Mouse (Mus musculus): ENCODE measurements around the gene Olfr1100. TPM values are rescaled to one million over a fixed set of nuclear protein-coding genes. Genes with fewer than 3 reads are reported as not detected.

Gene Olfr1100
- not detected in 4 replicates for total RNA-seq (2023)

GRCm38 (mm10) chr2:86979854-86980253, at the start of gene Olfr1100:
Gene Olfr1100 (minus strand): TSS chr2:86979954.

DNA sequence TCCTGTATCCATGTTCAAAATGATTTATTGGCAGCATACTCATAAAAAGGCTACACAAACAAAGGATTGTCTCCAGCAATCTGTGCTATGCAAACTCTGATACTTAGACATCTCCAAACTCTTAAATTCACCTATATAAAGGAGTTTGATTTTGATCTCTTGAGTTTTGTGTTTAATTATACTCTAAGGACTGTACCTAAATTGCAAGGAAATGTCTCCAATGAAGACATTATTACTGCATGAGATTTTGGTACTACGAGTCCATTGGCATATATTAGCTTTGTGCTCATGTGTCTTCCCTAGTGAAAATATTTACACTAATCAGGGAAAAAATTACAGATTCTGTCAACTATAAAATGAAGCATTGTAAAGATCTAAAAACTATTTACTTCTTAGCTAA, 47.2 kb upstream of the Olfr1100 start, which contains the start of gene Olfr1104:
Gene Olfr1104, minus strand, starts transcription at position 101 of the 400 bp plus-strand sequence.

GRCm38 (mm10) chr2:86998098-86998497, 18.3 kb upstream of the Olfr1100 start, which contains the start of gene Olfr1102:
Gene Olfr1102 (plus strand): TSS chr2:86998398.

DNA sequence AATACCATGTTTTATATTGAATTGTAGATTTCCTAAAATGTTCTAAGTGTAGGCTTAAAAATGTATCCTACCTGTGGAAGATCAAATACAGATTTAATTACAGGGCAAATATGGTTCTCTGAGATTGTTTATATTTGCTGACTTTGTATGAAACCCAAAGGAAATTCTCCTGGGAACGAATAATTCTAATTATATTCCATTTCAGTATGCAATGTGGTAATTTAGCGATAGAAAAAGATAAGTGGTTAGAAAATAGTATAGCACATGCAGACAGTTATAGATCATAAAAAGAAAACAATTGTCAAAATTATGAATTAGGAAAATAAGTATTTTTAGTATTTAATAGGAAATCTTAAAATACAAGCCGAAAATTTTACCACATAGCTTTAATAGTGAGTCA, 11.4 kb upstream of the Olfr1100 start, which contains the start of gene Olfr1101:
Gene Olfr1101, minus strand, starts transcription at position 101 of the 400 bp plus-strand sequence.

DNA sequence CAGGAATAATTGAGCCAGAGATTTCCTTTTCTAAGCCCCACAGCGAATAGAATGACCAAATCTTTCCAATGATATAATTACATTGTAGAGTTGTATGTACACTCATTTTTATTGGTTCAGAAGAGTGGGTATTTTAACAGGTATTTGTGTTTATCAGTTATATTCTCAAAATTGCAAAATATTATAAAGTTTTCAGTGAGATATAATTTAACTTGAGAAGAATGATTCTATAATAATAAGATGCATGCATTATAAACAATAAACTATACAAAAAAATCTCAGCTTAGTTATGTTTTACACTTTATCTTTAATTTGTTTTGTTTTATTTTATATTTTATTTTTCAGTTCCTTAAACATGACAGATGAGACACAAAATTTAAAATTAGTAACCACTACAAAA, 19.2 kb downstream of the Olfr1100 start, which contains the start of gene Olfr1099:
Gene Olfr1099, minus strand, starts transcription at position 101 of the 400 bp plus-strand sequence.

Other genes starting within 250 kb of the Olfr1100 start
- not detected in 4 replicates for gene Olfr1089, start 246.3 kb downstream of the Olfr1100 start, total RNA-seq (2023)
- not detected in 4 replicates for gene Olfr1090, start 221.0 kb downstream of the Olfr1100 start, total RNA-seq (2023)
- not detected in 4 replicates for gene Olfr1093, start 197.5 kb downstream of the Olfr1100 start, total RNA-seq (2023)
- gene Olfr141, start 169.9 kb downstream of the Olfr1100 start, total RNA-seq (2023) = not detected in 4 replicates
- gene Olfr1094, start 155.3 kb downstream of the Olfr1100 start, total RNA-seq (2023) = not detected in 4 replicates
- gene Olfr1095, start 128.3 kb downstream of the Olfr1100 start, total RNA-seq (2023) = not detected in 4 replicates
- gene Gm13723, start 105.2 kb downstream of the Olfr1100 start, total RNA-seq (2023) = not detected in 4 replicates
- not detected in 4 replicates for gene Olfr1097, start 87.7 kb downstream of the Olfr1100 start, total RNA-seq (2023)
- not detected in 4 replicates for gene Olfr1098, start 55.4 kb downstream of the Olfr1100 start, total RNA-seq (2023)
- not detected in 4 replicates for gene Olfr1099, start 19.3 kb downstream of the Olfr1100 start, total RNA-seq (2023)
- gene Olfr1101, start 11.3 kb upstream of the Olfr1100 start, total RNA-seq (2023) = not detected in 4 replicates
- gene Olfr1102, start 18.4 kb upstream of the Olfr1100 start, total RNA-seq (2023) = not detected in 4 replicates
- not detected in 4 replicates for gene Olfr1104, start 47.1 kb upstream of the Olfr1100 start, total RNA-seq (2023)
- gene Olfr1105, start 56.6 kb upstream of the Olfr1100 start, total RNA-seq (2023) = not detected in 4 replicates
- gene Olfr1106, start 72.3 kb upstream of the Olfr1100 start, total RNA-seq (2023) = not detected in 4 replicates
- gene Olfr1107, start 95.9 kb upstream of the Olfr1100 start, total RNA-seq (2023) = not detected in 4 replicates
- not detected in 4 replicates for gene Olfr1109, start 116.1 kb upstream of the Olfr1100 start, total RNA-seq (2023)
- gene Olfr259, start 134.6 kb upstream of the Olfr1100 start, total RNA-seq (2023) = not detected in 4 replicates
- gene Olfr1110, start 160.3 kb upstream of the Olfr1100 start, total RNA-seq (2023) = not detected in 4 replicates
- not detected in 4 replicates for gene Olfr1111, start 172.7 kb upstream of the Olfr1100 start, total RNA-seq (2023)
- gene Olfr1112, start 207.8 kb upstream of the Olfr1100 start, total RNA-seq (2023) = not detected in 4 replicates
- not detected in 4 replicates for gene Olfr1113, start 229.0 kb upstream of the Olfr1100 start, total RNA-seq (2023)